Mouse (Mus musculus): Measurements from ENCODE around the gene Atg7.
"Not testable (repeated sequence)": the region's sequence is repeated elsewhere in the genome, so short reads cannot be mapped to it uniquely, and the experiment has no call there.

DNA sequence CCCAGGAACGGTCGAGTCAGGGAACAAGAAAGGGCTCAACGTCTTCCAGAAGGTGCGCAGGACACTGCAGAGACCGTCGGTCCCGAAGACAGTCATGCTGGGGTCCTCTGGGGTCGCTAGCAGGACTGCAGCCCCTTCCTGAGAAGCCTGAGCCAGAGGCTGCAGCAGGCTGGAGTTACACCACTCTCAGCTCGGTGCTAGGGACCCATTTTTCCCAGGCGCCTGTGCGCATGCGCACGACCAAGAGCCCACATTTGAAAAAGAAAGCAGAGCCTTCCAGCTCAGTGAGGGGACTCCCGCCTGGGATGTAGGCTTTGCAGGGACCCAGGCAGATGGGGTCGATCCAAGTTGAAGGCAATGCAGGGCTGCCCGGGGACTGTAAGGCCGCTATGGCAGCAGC, 28.8 kb upstream of the Atg7 start:
- TF ChIP-seq CTCF, EP300 (IDR thresholded peaks at IDR 0.05; ENCODE audit: low read depth): not testable (repeated sequence)
